9 mouse cellular contexts compared by ENCODE assay signal in the genomic region with DNA sequence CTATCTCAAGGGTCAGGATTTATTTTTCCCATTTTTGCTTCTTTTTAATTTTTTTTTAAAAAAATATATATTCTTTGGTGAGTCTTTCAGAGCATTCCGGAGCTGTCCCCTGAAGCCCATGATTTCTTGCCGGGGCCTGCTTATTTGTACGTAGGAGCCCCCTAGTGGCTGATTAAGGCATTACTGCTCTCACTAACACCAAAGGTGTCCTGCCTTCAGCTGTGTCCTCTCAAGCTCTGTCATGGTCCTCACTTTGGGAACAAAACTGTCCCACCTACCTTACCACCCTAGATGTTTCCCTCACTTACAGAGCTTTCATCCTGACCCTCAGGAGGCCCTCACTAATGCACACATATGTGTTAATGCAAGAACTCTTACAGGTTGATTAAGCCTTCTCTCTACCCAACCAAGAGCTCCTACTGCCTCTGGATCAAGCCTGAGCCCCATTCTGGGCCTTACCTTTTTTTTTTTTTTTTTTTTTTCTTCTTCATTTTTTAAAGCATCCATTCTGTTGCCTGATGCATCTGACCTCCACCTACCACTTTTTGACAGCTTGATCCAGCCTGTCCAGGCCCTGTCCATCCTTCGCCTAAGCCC. TPM values are rescaled to one million over a fixed set of nuclear protein-coding genes. Genes with fewer than 3 reads are reported as not detected.
DNase-seq lines count a peak whose midpoint lies in the region; ATAC-seq and TF ChIP-seq lines count a peak whose summit lies in the region.
"Had no signal": no experiment of that assay in that cellular context is flagged by ENCODE, and none has a peak within 500 bp of the region (broad histone marks: within the 10 kb centered on the region; RNA-seq: fewer than 3 reads in every experiment).

No protein-coding gene starts in this region.

- H3K27me3 ChIP-seq in forebrain, embryonic 12.5 days: no peaks in the 10 kb centered on the region
- no peaks in the 10 kb centered on the region for H3K27me3 ChIP-seq in liver, postnatal 0 days (ENCODE audit: insufficient read depth, low read length)
- no peaks in the 10 kb centered on the region for H3K27me3 ChIP-seq in neural tube, embryonic 14.5 days (ENCODE audit: control insufficient read depth, insufficient read depth, low read length)
- H3K27me3 ChIP-seq: embryonic facial prominence, embryonic 13.5 days had no signal

- H3K9me3 ChIP-seq in forebrain, embryonic 12.5 days: no peaks in the 10 kb centered on the region
- H3K9me3 ChIP-seq in liver, postnatal 0 days (ENCODE audit: low read length): no peaks in the 10 kb centered on the region
- no peaks in the 10 kb centered on the region for H3K9me3 ChIP-seq in neural tube, embryonic 14.5 days (ENCODE audit: control insufficient read depth, low read length)
- H3K9me3 ChIP-seq: embryonic facial prominence, embryonic 13.5 days had no signal

- H3K4me2 ChIP-seq in forebrain, embryonic 12.5 days: no peak overlapping the region
- H3K4me2 ChIP-seq in liver, postnatal 0 days (ENCODE audit: low read depth, low read length): no peak overlapping the region
- no peak overlapping the region for H3K4me2 ChIP-seq in neural tube, embryonic 14.5 days (ENCODE audit: low read depth, low read length)
- H3K4me2 ChIP-seq: embryonic facial prominence, embryonic 13.5 days had no signal

- peak; percentile 89 for TF ChIP-seq CTCF in liver, postnatal 0 days (IDR thresholded peaks at IDR 0.05; ENCODE audit: low read depth)

- 31% methylated on average over 4 of the region's 4 CpGs for WGBS in forebrain, embryonic 12.5 days
- 28% methylated on average over 4 of the region's 4 CpGs for WGBS in liver, postnatal 0 days (ENCODE audit: insufficient replicate concordance)
- WGBS in neural tube, embryonic 14.5 days: 25% methylated on average over 4 of the region's 4 CpGs

- peak; percentile 73 for ATAC-seq in CD4-positive, CD25-positive, alpha-beta regulatory T cell, adult 4 months
- ATAC-seq in forebrain, embryonic 12.5 days (ENCODE audit: low FRiP score): peak; percentile 60; the same call in 1 of the 2 replicates
- peak; percentile 76 for ATAC-seq in liver, postnatal 0 days
- ATAC-seq in neural tube, embryonic 14.5 days (ENCODE audit: low read depth): peak; percentile 67; the same call in 1 of the 2 replicates

- H3K4me1 ChIP-seq in forebrain, embryonic 12.5 days: peaks cover 8% of the 10 kb centered on the region; the same call in 1 of the 2 replicates
- 0 out of 2 replicates have a peak, but pooled peaks cover 3% of the 10 kb centered on the region for H3K4me1 ChIP-seq in liver, postnatal 0 days (ENCODE audit: insufficient read depth)
- H3K4me1 ChIP-seq in neural tube, embryonic 14.5 days (ENCODE audit: control insufficient read depth, insufficient read depth, low read length): no peaks in the 10 kb centered on the region
- H3K4me1 ChIP-seq: embryonic facial prominence, embryonic 13.5 days had no signal

- H3K9ac ChIP-seq in forebrain, embryonic 12.5 days: no peak overlapping the region
- no peak overlapping the region for H3K9ac ChIP-seq in liver, postnatal 0 days (replicated peaks)
- H3K9ac ChIP-seq in neural tube, embryonic 14.5 days (replicated peaks; ENCODE audit: low read depth, low read length): no peak overlapping the region
- H3K9ac ChIP-seq: embryonic facial prominence, embryonic 13.5 days had no signal

- peak; percentile 72 for DNase-seq in c-Kit-negative CD71-positive TER-119-positive erythroid progenitor cells, embryonic 14.5 days (ENCODE audit: low read depth, low spot score)
- peak; percentile 88 to 91 for DNase-seq in heart, postnatal 10 days
- DNase-seq in kidney, postnatal 36 days: peak; percentile 90 to 91
- peak; percentile 80 for DNase-seq in liver, postnatal 0 days
- peak; percentile 89 for DNase-seq in testis, postnatal 10 days (ENCODE audit: low spot score)

- no peak overlapping the region for H3K4me3 ChIP-seq in forebrain, embryonic 12.5 days (replicated peaks)
- no peak overlapping the region for H3K4me3 ChIP-seq in liver, postnatal 0 days (ENCODE audit: low read depth, low read length)
- no peak overlapping the region for H3K4me3 ChIP-seq in neural tube, embryonic 14.5 days (ENCODE audit: low read depth, low read length)
- H3K4me3 ChIP-seq: embryonic facial prominence, embryonic 13.5 days had no signal

- intact Hi-C loops in heart, postnatal 10 days (cut with DNase I): loop anchor here (1.0 to 2.0 kb wide), 3 partner anchors 83 to 153 kb away; a partner anchor contains a TSS

- H3K36me3 ChIP-seq in forebrain, embryonic 12.5 days (replicated peaks): no peaks in the 10 kb centered on the region
- no peaks in the 10 kb centered on the region for H3K36me3 ChIP-seq in liver, postnatal 0 days (replicated peaks; ENCODE audit: insufficient read depth, low read length)
- no peaks in the 10 kb centered on the region for H3K36me3 ChIP-seq in neural tube, embryonic 14.5 days (ENCODE audit: control insufficient read depth, insufficient read depth, low read length)
- H3K36me3 ChIP-seq: embryonic facial prominence, embryonic 13.5 days had no signal

- no peak overlapping the region for H3K27ac ChIP-seq in forebrain, embryonic 12.5 days
- no peak overlapping the region for H3K27ac ChIP-seq in liver, postnatal 0 days (ENCODE audit: low read depth)
- no peak overlapping the region for H3K27ac ChIP-seq in neural tube, embryonic 14.5 days (ENCODE audit: low read depth, low read length)
- H3K27ac ChIP-seq: embryonic facial prominence, embryonic 13.5 days had no signal

- TF ChIP-seq EP300 in liver, postnatal 0 days (IDR thresholded peaks at IDR 0.05; ENCODE audit: low read depth): no peak

RNA-seq across cellular contexts. Expression of a gene that starts 16.2 kb away (rescaled TPM):
- under 1 TPM in 1 of 2 experiments, not detected in 1; 0.19 TPM for polyA plus RNA-seq in CD4-positive, CD25-positive, alpha-beta regulatory T cell, adult 4 months (2017; shearing (Covaris generic))
- polyA plus RNA-seq in forebrain, embryonic 12.5 days (2016; fragmentation: Nextera tagmentation; extraction: Ambion mirVana): 14.7 and 18.3 TPM in 2 replicates
- total RNA-seq in heart, postnatal 10 days (2021): 1 to 10 TPM; 1.9 to 3.3 TPM
- 0.58 and 0.69 TPM in 2 replicates for polyA plus RNA-seq in liver, postnatal 0 days (2015; fragmentation: Nextera tagmentation; extraction: Ambion mirVana)
- polyA plus RNA-seq in neural tube, embryonic 14.5 days (2014; fragmentation: Nextera tagmentation; extraction: Ambion mirVana): 21.3 and 21.7 TPM in 2 replicates

RNA-seq across cellular contexts. Expression of a gene that starts 59.9 kb away (rescaled TPM):
- polyA plus RNA-seq in CD4-positive, CD25-positive, alpha-beta regulatory T cell, adult 4 months (2017; shearing (Covaris generic)): 10 to 100 TPM; 16.9 to 17.9 TPM
- polyA plus RNA-seq in forebrain, embryonic 12.5 days (2016; fragmentation: Nextera tagmentation; extraction: Ambion mirVana): 42.8 and 45.1 TPM in 2 replicates
- total RNA-seq in heart, postnatal 10 days (2021): 10 to 100 TPM; 24.4 to 28.3 TPM
- polyA plus RNA-seq in liver, postnatal 0 days (2015; fragmentation: Nextera tagmentation; extraction: Ambion mirVana): 4.0 and 4.6 TPM in 2 replicates
- 30.1 and 35.2 TPM in 2 replicates for polyA plus RNA-seq in neural tube, embryonic 14.5 days (2014; fragmentation: Nextera tagmentation; extraction: Ambion mirVana)
